Mouse (Mus musculus): ENCODE data around the gene Mettl7a2. TPM values are rescaled to one million over a fixed set of nuclear protein-coding genes. Genes with fewer than 3 reads are reported as not detected.

The Mettl7a2 gene
- polyA plus RNA-seq, 1 experiment from 2014 or later = not detected

- no peak overlapping the region for H3K9ac ChIP-seq (replicated peaks; ENCODE audit: low read depth, low read length)
- H3K27ac ChIP-seq (ENCODE audit: low read length) = no peak overlapping the region
- H3K27me3 ChIP-seq (ENCODE audit: control insufficient read depth, insufficient read depth, low read length) = no peaks in the 10 kb centered on the region
- no peak overlapping the region for H3K4me3 ChIP-seq (ENCODE audit: low read depth, low read length)
- peaks cover 18% of the 10 kb centered on the region for H3K36me3 ChIP-seq (ENCODE audit: control insufficient read depth, insufficient read depth, low read length)
- no peak overlapping the region for H3K4me2 ChIP-seq (replicated peaks; ENCODE audit: low read depth, low read length)
- ATAC-seq (ENCODE audit: insufficient number of reproducible peaks, insufficient read depth, low FRiP score, low read depth) = no peak
- no peaks in the 10 kb centered on the region for H3K9me3 ChIP-seq (ENCODE audit: control insufficient read depth, low read depth, low read length)
- 92% methylated on average over 7 of the region's 7 CpGs for WGBS
- H3K4me1 ChIP-seq (ENCODE audit: control insufficient read depth, insufficient read depth, low read length) = no peaks in the 10 kb centered on the region
These were observed 38.6 kb downstream of the Mettl7a2 start for GRCm38 (mm10) chr15:100391599-100391998.

DNA sequence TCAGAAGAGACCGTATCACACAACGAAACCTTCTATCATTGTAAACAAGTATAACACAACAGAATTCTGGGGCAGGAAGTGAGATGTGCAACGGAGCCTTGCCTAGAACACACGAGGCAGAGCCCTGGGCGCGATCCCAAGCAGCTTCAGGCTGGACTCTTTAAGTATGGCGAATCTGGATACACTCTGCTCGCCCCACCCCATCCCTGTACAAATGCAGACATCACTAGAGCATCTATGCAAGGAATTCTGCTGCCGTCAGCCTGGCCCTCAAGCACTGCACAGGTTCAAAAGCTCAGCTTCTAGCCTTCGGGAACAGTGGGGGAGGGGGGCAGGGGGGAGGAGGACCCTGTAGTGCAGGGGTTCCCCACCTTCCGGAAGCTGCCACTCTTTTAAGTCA lies 40.0 kb downstream of the Mettl7a2 start:
- no peak overlapping the region for H3K27ac ChIP-seq (ENCODE audit: low read length)
- no peak overlapping the region for H3K9ac ChIP-seq (replicated peaks; ENCODE audit: low read depth, low read length)
- H3K36me3 ChIP-seq (ENCODE audit: control insufficient read depth, insufficient read depth, low read length) = peaks cover 21% of the 10 kb centered on the region
- H3K4me3 ChIP-seq (ENCODE audit: low read depth, low read length) = no peak overlapping the region
- H3K4me2 ChIP-seq (replicated peaks; ENCODE audit: low read depth, low read length) = no peak overlapping the region
- 81% methylated on average over 11 of the region's 11 CpGs for WGBS
- no peaks in the 10 kb centered on the region for H3K4me1 ChIP-seq (ENCODE audit: control insufficient read depth, insufficient read depth, low read length)
- H3K27me3 ChIP-seq (ENCODE audit: control insufficient read depth, insufficient read depth, low read length) = no peaks in the 10 kb centered on the region
- no peaks in the 10 kb centered on the region for H3K9me3 ChIP-seq (ENCODE audit: control insufficient read depth, low read depth, low read length)
- no peak for ATAC-seq (ENCODE audit: insufficient number of reproducible peaks, insufficient read depth, low FRiP score, low read depth)

GRCm38 (mm10) chr15:100395561-100395960 lies 42.6 kb downstream of the Mettl7a2 start:
- no peak overlapping the region for H3K4me3 ChIP-seq (ENCODE audit: low read depth, low read length)
- H3K27ac ChIP-seq (ENCODE audit: low read length) = no peak overlapping the region
- H3K4me2 ChIP-seq (replicated peaks; ENCODE audit: low read depth, low read length) = no peak overlapping the region
- no peaks in the 10 kb centered on the region for H3K4me1 ChIP-seq (ENCODE audit: control insufficient read depth, insufficient read depth, low read length)
- WGBS = 99% methylated on average over 3 of the region's 3 CpGs
- H3K36me3 ChIP-seq (ENCODE audit: control insufficient read depth, insufficient read depth, low read length) = peaks cover 39% of the 10 kb centered on the region
- no peaks in the 10 kb centered on the region for H3K27me3 ChIP-seq (ENCODE audit: control insufficient read depth, insufficient read depth, low read length)
- H3K9ac ChIP-seq (replicated peaks; ENCODE audit: low read depth, low read length) = no peak overlapping the region
- H3K9me3 ChIP-seq (ENCODE audit: control insufficient read depth, low read depth, low read length) = no peaks in the 10 kb centered on the region
- ATAC-seq (ENCODE audit: insufficient number of reproducible peaks, insufficient read depth, low FRiP score, low read depth) = no peak

- H3K27me3 ChIP-seq (ENCODE audit: control insufficient read depth, insufficient read depth, low read length) = no peaks in the 10 kb centered on the region
- no peak overlapping the region for H3K9ac ChIP-seq (replicated peaks; ENCODE audit: low read depth, low read length)
- H3K9me3 ChIP-seq (ENCODE audit: control insufficient read depth, low read depth, low read length) = no peaks in the 10 kb centered on the region
- no peak overlapping the region for H3K4me3 ChIP-seq (ENCODE audit: low read depth, low read length)
- 85% methylated on average over 16 of the region's 16 CpGs for WGBS
- peaks cover 48% of the 10 kb centered on the region for H3K36me3 ChIP-seq (ENCODE audit: control insufficient read depth, insufficient read depth, low read length)
- no peaks in the 10 kb centered on the region for H3K4me1 ChIP-seq (ENCODE audit: control insufficient read depth, insufficient read depth, low read length)
- no peak overlapping the region for H3K4me2 ChIP-seq (replicated peaks; ENCODE audit: low read depth, low read length)
- no peak for ATAC-seq (ENCODE audit: insufficient number of reproducible peaks, insufficient read depth, low FRiP score, low read depth)
- no peak overlapping the region for H3K27ac ChIP-seq (ENCODE audit: low read length)
These were observed 47.7 kb downstream of the Mettl7a2 start for GRCm38 (mm10) chr15:100400592-100401250.

DNA sequence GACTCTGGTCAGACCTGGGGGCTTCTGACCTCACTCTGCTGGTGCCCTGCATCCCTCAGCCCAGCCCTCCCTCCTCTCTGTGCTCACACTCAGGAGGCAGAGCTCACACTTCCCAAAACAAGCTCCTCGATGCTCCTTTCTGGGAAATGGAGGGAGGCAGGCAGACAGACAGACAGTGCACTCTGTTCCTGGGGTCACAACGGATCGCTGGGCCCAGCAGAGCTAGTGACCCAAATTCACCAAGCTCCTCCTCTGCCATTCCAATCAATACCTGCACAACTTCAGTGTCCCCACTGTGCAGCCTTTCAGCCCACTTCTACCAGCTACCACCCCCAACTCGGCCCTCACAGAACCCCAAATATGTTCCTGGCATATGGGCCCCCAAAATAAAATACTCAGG lies 48.8 kb downstream of the Mettl7a2 start:
- Histone ChIP-seq H3K27ac (ENCODE audit: low read length) (no peak overlapping the region), H3K27me3 (ENCODE audit: control insufficient read depth, insufficient read depth, low read length) (no peaks in the 10 kb centered on the region), H3K9me3 (ENCODE audit: control insufficient read depth, low read depth, low read length) (no peaks in the 10 kb centered on the region), H3K9ac (replicated peaks; ENCODE audit: low read depth, low read length) (no peak overlapping the region), H3K4me3 (ENCODE audit: low read depth, low read length) (no peak overlapping the region), H3K4me2 (replicated peaks; ENCODE audit: low read depth, low read length) (no peak overlapping the region), H3K4me1 (ENCODE audit: control insufficient read depth, insufficient read depth, low read length) (no peaks in the 10 kb centered on the region), H3K36me3 (ENCODE audit: control insufficient read depth, insufficient read depth, low read length) (peaks cover 49% of the 10 kb centered on the region)
- WGBS = 94% methylated on average over 4 of the region's 4 CpGs
- ATAC-seq (ENCODE audit: insufficient number of reproducible peaks, insufficient read depth, low FRiP score, low read depth) = no peak

- no peaks in the 10 kb centered on the region for H3K27me3 ChIP-seq (ENCODE audit: control insufficient read depth, insufficient read depth, low read length)
- no peaks in the 10 kb centered on the region for H3K9me3 ChIP-seq (ENCODE audit: control insufficient read depth, low read depth, low read length)
- 84% methylated on average over 14 of the region's 14 CpGs for WGBS
- H3K4me3 ChIP-seq (ENCODE audit: low read depth, low read length) = no peak overlapping the region
- no peak overlapping the region for H3K27ac ChIP-seq (ENCODE audit: low read length)
- ATAC-seq (ENCODE audit: insufficient number of reproducible peaks, insufficient read depth, low FRiP score, low read depth) = no peak
- H3K4me2 ChIP-seq (replicated peaks; ENCODE audit: low read depth, low read length) = no peak overlapping the region
- H3K9ac ChIP-seq (replicated peaks; ENCODE audit: low read depth, low read length) = no peak overlapping the region
- no peaks in the 10 kb centered on the region for H3K4me1 ChIP-seq (ENCODE audit: control insufficient read depth, insufficient read depth, low read length)
- H3K36me3 ChIP-seq (ENCODE audit: control insufficient read depth, insufficient read depth, low read length) = peaks cover 49% of the 10 kb centered on the region
These were observed 49.3 kb downstream of the Mettl7a2 start for GRCm38 (mm10) chr15:100402347-100402746.

GRCm38 (mm10) chr15:100402798-100403197 lies 49.8 kb downstream of the Mettl7a2 start:
- H3K4me3 ChIP-seq (ENCODE audit: low read depth, low read length) = no peak overlapping the region
- WGBS = 81% methylated on average over 4 of the region's 4 CpGs
- no peak overlapping the region for H3K9ac ChIP-seq (replicated peaks; ENCODE audit: low read depth, low read length)
- H3K4me2 ChIP-seq (replicated peaks; ENCODE audit: low read depth, low read length) = no peak overlapping the region
- H3K27ac ChIP-seq (ENCODE audit: low read length) = no peak overlapping the region
- no peaks in the 10 kb centered on the region for H3K9me3 ChIP-seq (ENCODE audit: control insufficient read depth, low read depth, low read length)
- H3K4me1 ChIP-seq (ENCODE audit: control insufficient read depth, insufficient read depth, low read length) = no peaks in the 10 kb centered on the region
- peaks cover 49% of the 10 kb centered on the region for H3K36me3 ChIP-seq (ENCODE audit: control insufficient read depth, insufficient read depth, low read length)
- no peak for ATAC-seq (ENCODE audit: insufficient number of reproducible peaks, insufficient read depth, low FRiP score, low read depth)
- no peaks in the 10 kb centered on the region for H3K27me3 ChIP-seq (ENCODE audit: control insufficient read depth, insufficient read depth, low read length)

GRCm38 (mm10) chr15:100403318-100404000 lies 50.5 kb downstream of the Mettl7a2 start:
- Histone ChIP-seq H3K27me3 (ENCODE audit: control insufficient read depth, insufficient read depth, low read length) (no peaks in the 10 kb centered on the region), H3K27ac (ENCODE audit: low read length) (no peak overlapping the region), H3K9me3 (ENCODE audit: control insufficient read depth, low read depth, low read length) (no peaks in the 10 kb centered on the region), H3K4me1 (ENCODE audit: control insufficient read depth, insufficient read depth, low read length) (no peaks in the 10 kb centered on the region), H3K4me2 (replicated peaks; ENCODE audit: low read depth, low read length) (no peak overlapping the region), H3K4me3 (ENCODE audit: low read depth, low read length) (no peak overlapping the region), H3K36me3 (ENCODE audit: control insufficient read depth, insufficient read depth, low read length) (peaks cover 46% of the 10 kb centered on the region), H3K9ac (replicated peaks; ENCODE audit: low read depth, low read length) (no peak overlapping the region)
- 88% methylated on average over 16 of the region's 16 CpGs for WGBS
- no peak for ATAC-seq (ENCODE audit: insufficient number of reproducible peaks, insufficient read depth, low FRiP score, low read depth)

Measured in stomach, embryonic 14.5 days (tissue).